8 mouse cellular contexts compared by ENCODE assay signal in the genomic region with DNA sequence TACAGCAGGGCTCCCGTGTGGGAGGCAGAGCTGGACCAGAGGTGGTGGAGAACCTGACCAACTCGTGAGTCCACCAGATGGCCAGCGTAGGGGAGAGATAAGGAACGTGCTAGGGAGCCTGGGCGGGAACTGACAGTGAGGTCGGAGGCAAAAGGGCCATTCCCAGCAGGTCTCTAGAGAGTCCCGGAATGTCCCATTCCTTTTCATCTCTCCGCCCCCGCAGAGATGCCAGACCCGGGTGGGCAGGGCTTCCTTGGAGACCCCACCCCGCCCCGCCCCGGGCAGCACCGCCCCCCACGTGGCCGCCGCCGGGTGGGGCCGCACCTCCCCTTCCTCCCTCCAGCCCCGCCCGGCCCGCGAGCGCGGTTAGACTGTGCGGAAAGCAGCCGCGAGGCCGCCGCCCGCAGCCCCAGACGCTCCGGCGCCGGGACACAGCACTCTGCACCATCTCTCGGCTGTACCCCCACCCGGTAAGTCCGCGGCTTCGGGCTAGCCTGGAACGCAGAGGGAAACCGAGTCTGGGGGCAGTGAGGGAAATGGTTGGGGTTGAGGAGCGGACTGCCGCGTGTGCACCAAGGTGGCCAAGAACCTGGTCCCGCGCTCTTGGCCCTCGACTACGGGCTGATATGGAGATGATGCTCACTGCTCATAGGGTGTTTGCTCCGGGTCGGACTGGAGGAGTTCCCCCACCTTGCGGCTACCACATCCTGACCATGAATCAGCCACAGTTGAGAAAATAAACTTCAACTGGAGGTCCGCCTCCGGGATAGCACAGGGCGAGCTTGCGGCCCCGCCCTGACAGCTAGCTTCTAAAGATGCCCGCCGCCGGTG. TPM values are rescaled to one million over a fixed set of nuclear protein-coding genes. Genes with fewer than 3 reads are reported as not detected.
A peak's percentile ranks its signal among the peaks of the same experiment; 100 is the strongest.
DNase-seq lines count a peak whose midpoint lies in the region; ATAC-seq and TF ChIP-seq lines count a peak whose summit lies in the region.

Inf2 (plus strand) TSS at position 359 of the 831 bp plus-strand sequence.

- WGBS in bone marrow, adult 2 months, result under 1% methylated on average over 60 of the region's 60 CpGs
- WGBS in forebrain, embryonic 11.5 days, result 1% methylated on average over 60 of the region's 60 CpGs
- WGBS in heart, embryonic 14.5 days, result under 1% methylated on average over 57 of the region's 60 CpGs
- under 1% methylated on average over 60 of the region's 60 CpGs for WGBS in liver, adult 2 months

- peak within 1 kb of the TSS; percentile 81 for H3K4me3 ChIP-seq in bone marrow, adult 2 months (replicated peaks; ENCODE audit: control insufficient read depth, low read depth, low read length)
- H3K4me3 ChIP-seq in forebrain, embryonic 11.5 days (ENCODE audit: low read depth, low read length), result peak within 1 kb of the TSS; percentile 48
- peak within 1 kb of the TSS; percentile 57 to 71 for H3K4me3 ChIP-seq in heart, embryonic 14.5 days (ENCODE audit: control insufficient read depth in 1 of 2, insufficient read depth in 1 of 2, low read depth in 1 of 2, low read length in 2 of 2)
- H3K4me3 ChIP-seq in liver, adult 2 months (ENCODE audit: insufficient read depth, low read depth, low read length), result peak within 1 kb of the TSS; percentile 87

- peak within 1 kb of the TSS; percentile 55 for H3K9ac ChIP-seq in forebrain, embryonic 11.5 days (ENCODE audit: low read length)
- peak within 1 kb of the TSS; percentile 73 for H3K9ac ChIP-seq in heart, embryonic 14.5 days (ENCODE audit: low read length)
- H3K9ac ChIP-seq in liver, adult 2 months (ENCODE audit: low read depth, low read length), result peak within 1 kb of the TSS; percentile 94

- H3K4me2 ChIP-seq in forebrain, embryonic 11.5 days (ENCODE audit: low read depth, low read length, severe bottlenecking), result peak within 1 kb of the TSS; percentile 91
- peak within 1 kb of the TSS; percentile 93 for H3K4me2 ChIP-seq in heart, embryonic 14.5 days (ENCODE audit: low read length)

- H3K27me3 ChIP-seq in forebrain, embryonic 11.5 days (ENCODE audit: control insufficient read depth, insufficient read depth, low read length), result peaks cover 26% of the 10 kb centered on the region
- no peaks in the 10 kb centered on the region for H3K27me3 ChIP-seq in heart, embryonic 14.5 days (ENCODE audit: control insufficient read depth, insufficient read depth, low read length)
- H3K27me3 ChIP-seq in liver, adult 2 months (ENCODE audit: control insufficient read depth, insufficient read depth, low read length), result no peaks in the 10 kb centered on the region

- DNase-seq in CD4-positive helper T cell, adult 2 months (ENCODE audit: low read depth, low spot score), result peak; percentile 85
- peak; percentile 89 for DNase-seq in forebrain, embryonic 11.5 days (ENCODE audit: low spot score)
- peak; percentile 91 for DNase-seq in kidney, postnatal 10 days
- peak; percentile 91 for DNase-seq in liver, adult 2 months (ENCODE audit: extremely low read depth, low read depth, low spot score)
- DNase-seq in spleen, postnatal 4 days (ENCODE audit: low spot score in 2 of 2), result peak; percentile 67 to 84

- TF ChIP-seq POLR2A in bone marrow, adult 2 months (IDR thresholded peaks at IDR 0.05; ENCODE audit: borderline replicate concordance, control insufficient read depth, low read depth, low read length), result peak; percentile 52; the same call in 1 of the 2 replicates
- peak; percentile 88 for TF ChIP-seq POLR2A in liver, adult 2 months (IDR thresholded peaks at IDR 0.05; ENCODE audit: extremely low read depth, insufficient read depth, low read length)

- no peaks in the 10 kb centered on the region for H3K9me3 ChIP-seq in forebrain, embryonic 11.5 days (ENCODE audit: control insufficient read depth, low read length)
- no peaks in the 10 kb centered on the region for H3K9me3 ChIP-seq in heart, embryonic 14.5 days (ENCODE audit: control insufficient read depth, low read length)

- H3K4me1 ChIP-seq in bone marrow, adult 2 months (ENCODE audit: control insufficient read depth, insufficient read depth, low read length), result peaks cover 3% of the 10 kb centered on the region
- H3K4me1 ChIP-seq in forebrain, embryonic 11.5 days (replicated peaks; ENCODE audit: control insufficient read depth, insufficient read depth, low read length), result peaks cover 7% of the 10 kb centered on the region; the same call in 1 of the 2 replicates
- peaks cover 26 to 39% of the 10 kb centered on the region in 2 experiments for H3K4me1 ChIP-seq in heart, embryonic 14.5 days (ENCODE audit: control insufficient read depth in 2 of 2, insufficient read depth in 2 of 2, low read length in 2 of 2)
- peaks cover 29% of the 10 kb centered on the region for H3K4me1 ChIP-seq in liver, adult 2 months (ENCODE audit: control insufficient read depth, insufficient read depth, low read length)

- peaks cover 37% of the 10 kb centered on the region; the same call in 1 of the 2 replicates for H3K79me2 ChIP-seq in liver, adult 2 months (ENCODE audit: control insufficient read depth, insufficient read depth, low read length)

- H3K36me3 ChIP-seq in forebrain, embryonic 11.5 days (ENCODE audit: control insufficient read depth, insufficient read depth, low read length), result no peaks in the 10 kb centered on the region
- no peaks in the 10 kb centered on the region for H3K36me3 ChIP-seq in heart, embryonic 14.5 days (ENCODE audit: control insufficient read depth, insufficient read depth, low read length)
- H3K36me3 ChIP-seq in liver, adult 2 months (ENCODE audit: control insufficient read depth, insufficient read depth, low read length), result no peaks in the 10 kb centered on the region

- peak; percentile 85 for ATAC-seq in forebrain, embryonic 11.5 days (replicated peaks; ENCODE audit: low FRiP score)
- ATAC-seq in heart, embryonic 14.5 days (ENCODE audit: insufficient number of reproducible peaks, insufficient read depth, low FRiP score, low read depth), result peak; percentile 88
- ATAC-seq in monocyte, adult 5-6 weeks (replicated peaks; ENCODE audit: insufficient number of reproducible peaks, low FRiP score, low TSS enrichment, poor library complexity, severe bottlenecking), result peak; percentile 15

- TF ChIP-seq CTCF in bone marrow, adult 2 months (IDR thresholded peaks at IDR 0.05; ENCODE audit: control insufficient read depth, insufficient read depth, low read length), result no peak
- 0 out of 2 replicates have a peak, but pooled peaks have one; percentile 8 for TF ChIP-seq CTCF in liver, adult 2 months (IDR thresholded peaks at IDR 0.05; ENCODE audit: low read depth, low read length)

- H3K27ac ChIP-seq in bone marrow, adult 2 months (ENCODE audit: control insufficient read depth, insufficient read depth, low read depth, low read length, poor library complexity), result peak within 1 kb of the TSS; percentile 31
- H3K27ac ChIP-seq in forebrain, embryonic 11.5 days (ENCODE audit: low read depth, low read length), result no peak within 1 kb of the TSS
- H3K27ac ChIP-seq in heart, embryonic 14.5 days (replicated peaks in 1 of 2; ENCODE audit: control insufficient read depth in 1 of 2, insufficient read depth in 1 of 2, low read depth in 2 of 2, low read length in 2 of 2), result 0 out of 4 replicates have a peak within 1 kb of the TSS, but pooled peaks of 1 of the 2 experiments have one; percentile 4
- peak within 1 kb of the TSS; percentile 93 for H3K27ac ChIP-seq in liver, adult 2 months (replicated peaks; ENCODE audit: insufficient read depth, low read depth, low read length)

RNA-seq across cellular contexts. Expression of gene Inf2, which starts in this region (rescaled TPM):
- 40.0 and 82.8 TPM in 2 replicates for polyA plus RNA-seq in bone marrow, adult 2 months (2011; ENCODE audit: insufficient read depth, insufficient read length, low replicate concordance, missing spikeins)
- 1.6 and 2.4 TPM in 2 replicates for polyA plus RNA-seq in forebrain, embryonic 11.5 days (2014; fragmentation: Nextera tagmentation; extraction: Ambion mirVana)
- 2.9 and 3.6 TPM in 2 replicates for polyA plus RNA-seq in heart, embryonic 14.5 days (2014; fragmentation: Nextera tagmentation; extraction: Ambion mirVana)
- 15.5 and 22.9 TPM in 2 replicates for total RNA-seq in liver, adult 2 months (2014; rRNA removed)
- polyA plus RNA-seq in liver, adult 2 months (2012; rRNA removed), result 24.6 and 30.7 TPM in 2 replicates
- total RNA-seq in monocyte, adult 5-6 weeks (2017), result 2.1 to 13.1 TPM (median 5.6 TPM) in 3 replicates

Comparison
In these comparisons a context has a peak if more than half of its experiments do, and no peak if none do; other contexts are left out.
1. ATAC-seq: peak in every context shown above with its lines; median percentile 88 in heart, embryonic 14.5 days; 85 in forebrain, embryonic 11.5 days; 15 in monocyte, adult 5-6 weeks.